Mouse (Mus musculus): ENCODE measurements around the gene Ptbp1.

GRCm38 (mm10) chr10:79840091-79840490 lies 14.1 kb upstream of the Ptbp1 start:
- no peak for TF ChIP-seq CTCF (IDR thresholded peaks at IDR 0.05; ENCODE audit: control insufficient read depth, insufficient read depth, low read length)
- no peak for TF ChIP-seq POLR2A (IDR thresholded peaks at IDR 0.05; ENCODE audit: borderline replicate concordance, control insufficient read depth, low read depth, low read length)
